Mouse (Mus musculus) limb, embryonic 12.5 days (tissue): ENCODE results near the gene Gm20696. TPM values are rescaled to one million over a fixed set of nuclear protein-coding genes. Genes with fewer than 3 reads are reported as not detected.

Source experiments
- ATAC-seq: fragments of 200-750 bp; cut with Nextera tagmentation; 2 replicates; pipeline ENCODE4 v1.8.0; 2017; ENCODE audit warnings: low read depth, moderate TSS enrichment; ENCODE audit not compliant: insufficient number of reproducible peaks, insufficient read depth, low FRiP score, low TSS enrichment
- H3K27ac ChIP-seq: fragments of 300-500 bp; sonication (generic); 2 replicates; pipeline ENCODE4 v1.5.1; 2016; ENCODE audit warnings: mild to moderate bottlenecking, moderate library complexity
- H3K27me3 ChIP-seq: fragments of 300-500 bp; sonication (generic); 2 replicates; pipeline ENCODE4 v1.6.1; 2016; ENCODE audit warnings: mild to moderate bottlenecking, moderate library complexity
- H3K36me3 ChIP-seq: fragments of 300-500 bp; sonication (generic); 2 replicates; pipeline ENCODE4 v1.6.1; 2016; ENCODE audit warnings: mild to moderate bottlenecking, moderate library complexity
- H3K4me1 ChIP-seq: fragments of 300-500 bp; sonication (generic); replicated peaks from 2 replicates; pipeline ENCODE4 v1.6.1; 2016
- H3K4me2 ChIP-seq: fragments of 300-500 bp; sonication (generic); 2 replicates; pipeline ENCODE4 v1.6.1; 2016; ENCODE audit warnings: mild to moderate bottlenecking, moderate library complexity
- H3K4me3 ChIP-seq: fragments of 300-500 bp; sonication (generic); replicated peaks from 2 replicates; pipeline ENCODE4 v1.5.1; 2016; ENCODE audit warnings: mild to moderate bottlenecking
- H3K9ac ChIP-seq: fragments of 300-500 bp; sonication (generic); replicated peaks from 2 replicates; pipeline ENCODE4 v1.6.1; 2016; ENCODE audit warnings: mild to moderate bottlenecking, moderate library complexity
- H3K9me3 ChIP-seq: fragments of 300-500 bp; sonication (generic); 2 replicates; pipeline ENCODE4 v1.6.1; 2016; ENCODE audit warnings: mild to moderate bottlenecking, moderate library complexity
- WGBS: fragments of 180-500 bp; shearing (Covaris S2); methylation state at CpG from one replicate; pipeline ENCODE4 v1.1.7; 2016; 5-methylcytosine and 5-hydroxymethylcytosine counted together
- polyA plus RNA-seq: library from polyadenylated mRNA; unstranded; fragments of >200 nt; fragmentation: Nextera tagmentation; extraction: Ambion mirVana; gene quantifications from 2 replicates; pipeline ENCODE4 v1.2.1, GENCODE M21; 2016

Gene Gm20696
- polyA plus RNA-seq, 1 experiment from 2014 or later: 7.6 TPM

DNA sequence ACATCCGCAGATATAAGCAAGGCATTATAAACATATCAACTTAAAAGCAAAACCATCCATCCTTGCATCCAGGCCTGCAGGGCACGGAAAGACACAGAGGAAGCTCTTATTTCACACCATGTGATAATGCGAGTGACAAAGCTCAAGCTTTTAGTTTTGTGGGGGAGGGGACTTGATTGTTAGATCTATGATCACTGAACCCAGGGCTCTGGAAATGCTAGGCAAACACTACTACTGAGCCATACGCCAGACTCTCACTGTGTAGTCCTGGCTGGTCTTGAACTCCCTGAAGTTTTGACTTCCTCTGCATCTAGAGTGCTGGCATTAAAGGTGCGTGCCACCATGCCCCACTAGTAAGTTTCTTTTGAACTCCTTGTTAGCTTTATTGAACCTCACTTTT lies 408.3 kb downstream of the Gm20696 start:
- no peaks in the 10 kb centered on the region for H3K27me3 ChIP-seq
- no peak overlapping the region for H3K9ac ChIP-seq
- H3K4me2 ChIP-seq: no peak overlapping the region
- no peak overlapping the region for H3K27ac ChIP-seq
- 81% methylated on average over 5 of the region's 5 CpGs for WGBS
- ATAC-seq: no peak
- no peaks in the 10 kb centered on the region for H3K36me3 ChIP-seq
- H3K4me1 ChIP-seq: peaks cover 22% of the 10 kb centered on the region
- H3K4me3 ChIP-seq: no peak overlapping the region
- no peaks in the 10 kb centered on the region for H3K9me3 ChIP-seq

DNA sequence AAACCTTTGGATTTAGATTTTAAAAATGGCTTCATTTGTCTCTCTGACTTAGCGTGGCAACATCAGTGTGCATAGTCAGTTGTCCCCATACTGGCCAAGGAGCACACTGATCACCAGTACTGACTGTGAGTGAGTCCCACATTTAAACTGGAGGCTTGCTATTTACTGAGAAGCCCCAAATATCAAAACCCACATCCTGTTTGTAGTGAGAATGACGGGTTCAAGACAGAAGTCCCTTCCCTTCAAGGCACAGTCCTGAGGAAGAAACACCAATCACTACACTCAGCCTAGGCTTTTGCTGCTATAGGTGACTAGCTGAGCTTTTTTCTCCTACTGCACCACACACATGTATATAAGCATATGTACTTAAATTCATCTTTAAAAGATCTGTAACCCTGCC lies 408.9 kb downstream of the Gm20696 start:
- Histone ChIP-seq H3K4me1 (peaks cover 16% of the 10 kb centered on the region), H3K4me3 (no peak overlapping the region), H3K27me3 (no peaks in the 10 kb centered on the region), H3K36me3 (no peaks in the 10 kb centered on the region), H3K4me2 (no peak overlapping the region), H3K9me3 (no peaks in the 10 kb centered on the region), H3K9ac (no peak overlapping the region), H3K27ac (no peak overlapping the region)
- ATAC-seq: no peak
- 88% methylated on average over 2 of the region's 2 CpGs for WGBS

DNA sequence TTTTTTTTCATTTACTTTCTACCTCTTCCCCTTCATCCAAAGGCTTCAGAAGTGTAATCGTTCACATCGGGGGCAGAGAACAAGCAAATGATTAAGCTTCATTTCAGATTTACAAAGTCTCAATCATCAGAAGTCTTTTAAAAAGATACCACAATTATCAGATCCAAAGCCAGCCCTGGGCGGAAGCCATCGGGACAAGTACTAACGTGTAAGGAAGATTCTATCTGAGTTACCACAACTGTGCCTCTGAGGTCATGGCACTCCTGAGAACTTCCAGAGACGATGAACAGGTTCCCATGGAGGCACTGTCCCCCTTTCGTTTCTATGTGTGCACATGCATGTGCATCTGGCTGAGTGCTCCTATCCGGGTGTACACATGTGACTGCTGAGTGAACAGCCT lies 413.3 kb downstream of the Gm20696 start:
- Histone ChIP-seq H3K27me3 (no peaks in the 10 kb centered on the region), H3K9me3 (no peaks in the 10 kb centered on the region), H3K9ac (no peak overlapping the region), H3K36me3 (no peaks in the 10 kb centered on the region), H3K4me3 (no peak overlapping the region), H3K27ac (no peak overlapping the region), H3K4me1 (no peaks in the 10 kb centered on the region), H3K4me2 (no peak overlapping the region)
- ATAC-seq: no peak
- 83% methylated on average over 8 of the region's 8 CpGs for WGBS

DNA sequence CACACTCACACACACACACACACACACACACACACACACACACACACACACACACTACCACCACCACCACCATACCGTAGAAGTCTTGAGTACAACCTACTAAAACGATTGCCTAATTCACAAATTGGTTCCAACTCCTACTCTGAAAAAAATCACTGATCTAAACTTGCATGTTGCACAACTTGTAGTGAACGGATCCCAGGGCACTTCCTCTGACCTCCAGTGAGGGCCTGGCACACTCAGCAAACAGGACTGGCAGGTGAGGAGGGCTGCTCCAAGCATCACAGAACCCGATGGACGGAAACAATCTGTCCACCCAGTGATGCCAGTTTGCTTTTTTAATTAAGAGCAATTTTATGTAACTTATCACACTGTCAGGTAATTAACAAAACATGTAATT lies 413.8 kb downstream of the Gm20696 start:
- Histone ChIP-seq H3K27ac (no peak overlapping the region), H3K27me3 (no peaks in the 10 kb centered on the region), H3K9me3 (no peaks in the 10 kb centered on the region), H3K36me3 (no peaks in the 10 kb centered on the region), H3K4me3 (no peak overlapping the region), H3K9ac (no peak overlapping the region), H3K4me1 (no peaks in the 10 kb centered on the region), H3K4me2 (no peak overlapping the region)
- WGBS: 74% methylated on average over 5 of the region's 5 CpGs
- ATAC-seq: no peak

DNA sequence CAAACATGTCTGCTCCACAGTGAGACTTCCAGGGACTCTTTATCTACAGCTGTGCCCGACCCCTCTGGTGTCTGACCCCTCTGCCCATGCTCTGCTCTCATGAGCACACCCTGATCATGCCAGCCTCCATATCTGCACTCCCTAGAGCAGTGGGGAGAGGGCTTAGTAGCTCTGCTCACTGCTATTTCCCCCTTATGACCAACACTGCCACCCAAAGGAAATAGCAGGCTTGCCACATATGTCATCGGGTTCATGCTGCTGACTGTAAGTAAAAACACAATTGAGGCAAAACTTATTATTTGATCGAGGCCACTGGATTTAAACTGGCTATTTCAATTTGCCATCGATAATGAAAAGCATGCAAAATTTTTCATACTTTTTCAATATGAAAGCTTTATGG lies 414.7 kb downstream of the Gm20696 start:
- no peak for ATAC-seq
- no peaks in the 10 kb centered on the region for H3K27me3 ChIP-seq
- 85% methylated on average over 4 of the region's 4 CpGs for WGBS
- no peak overlapping the region for H3K4me2 ChIP-seq
- no peaks in the 10 kb centered on the region for H3K36me3 ChIP-seq
- H3K4me1 ChIP-seq: no peaks in the 10 kb centered on the region
- H3K9me3 ChIP-seq: no peaks in the 10 kb centered on the region
- no peak overlapping the region for H3K27ac ChIP-seq
- H3K4me3 ChIP-seq: no peak overlapping the region
- no peak overlapping the region for H3K9ac ChIP-seq

DNA sequence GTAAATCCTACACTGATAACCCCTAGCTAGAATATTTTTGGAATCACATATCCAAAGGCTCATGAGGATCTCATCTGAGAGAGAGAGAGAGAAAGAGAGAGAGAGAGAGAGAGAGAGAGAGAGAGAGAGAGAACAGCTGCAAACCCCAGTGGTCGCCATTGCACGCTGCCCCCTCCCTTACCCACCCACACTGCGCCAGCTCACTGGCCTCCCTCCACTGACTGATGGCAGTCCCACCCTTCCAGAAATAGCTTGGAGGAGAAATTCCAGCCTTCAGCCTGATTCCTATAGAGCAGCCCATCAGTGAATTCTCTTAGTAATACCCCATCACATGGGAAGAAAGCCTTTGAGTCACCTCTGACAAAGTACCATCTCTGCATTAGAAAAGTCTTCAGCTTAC lies 415.4 kb downstream of the Gm20696 start:
- WGBS: 85% methylated on average over 3 of the region's 3 CpGs
- H3K36me3 ChIP-seq: no peaks in the 10 kb centered on the region
- ATAC-seq: no peak

DNA sequence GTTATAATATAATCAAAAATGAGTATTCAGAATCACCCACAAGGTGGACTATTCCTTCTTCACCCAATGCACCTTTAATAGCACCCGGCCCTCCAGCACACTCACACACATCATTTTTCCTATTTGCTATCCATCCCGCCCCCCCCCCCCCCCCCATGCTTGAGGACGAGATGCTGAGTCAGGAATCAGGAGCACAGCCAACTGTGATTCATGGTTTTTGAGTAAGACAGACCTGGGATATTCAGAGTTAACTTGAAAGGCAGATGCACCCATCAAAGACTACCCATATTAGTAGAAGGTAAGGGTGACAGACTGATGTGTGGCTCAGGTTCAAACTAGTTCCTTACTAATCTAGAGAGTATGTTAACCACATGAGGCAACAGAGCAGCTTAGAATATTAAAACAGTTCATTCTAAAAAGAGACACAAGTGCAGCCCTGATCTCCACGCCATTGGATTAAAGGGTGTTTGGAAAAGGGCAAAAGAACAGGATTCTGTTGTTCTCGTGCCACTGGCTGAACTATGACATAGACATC lies 417.0 kb downstream of the Gm20696 start:
- Histone ChIP-seq H3K36me3 (no peaks in the 10 kb centered on the region), H3K27me3 (no peaks in the 10 kb centered on the region), H3K4me1 (no peaks in the 10 kb centered on the region), H3K9me3 (no peaks in the 10 kb centered on the region), H3K4me2 (no peak overlapping the region), H3K27ac (no peak overlapping the region), H3K9ac (no peak overlapping the region), H3K4me3 (no peak overlapping the region)
- 81% methylated on average over 5 of the region's 5 CpGs for WGBS
- ATAC-seq: no peak

More for the DNA sequence above, 415.4 kb downstream of the Gm20696 start:
- no peak overlapping the region for H3K9ac ChIP-seq
- no peak overlapping the region for H3K27ac ChIP-seq
- no peaks in the 10 kb centered on the region for H3K27me3 ChIP-seq
- no peak overlapping the region for H3K4me3 ChIP-seq
- no peaks in the 10 kb centered on the region for H3K9me3 ChIP-seq
- no peak overlapping the region for H3K4me2 ChIP-seq
- H3K4me1 ChIP-seq: no peaks in the 10 kb centered on the region

DNA sequence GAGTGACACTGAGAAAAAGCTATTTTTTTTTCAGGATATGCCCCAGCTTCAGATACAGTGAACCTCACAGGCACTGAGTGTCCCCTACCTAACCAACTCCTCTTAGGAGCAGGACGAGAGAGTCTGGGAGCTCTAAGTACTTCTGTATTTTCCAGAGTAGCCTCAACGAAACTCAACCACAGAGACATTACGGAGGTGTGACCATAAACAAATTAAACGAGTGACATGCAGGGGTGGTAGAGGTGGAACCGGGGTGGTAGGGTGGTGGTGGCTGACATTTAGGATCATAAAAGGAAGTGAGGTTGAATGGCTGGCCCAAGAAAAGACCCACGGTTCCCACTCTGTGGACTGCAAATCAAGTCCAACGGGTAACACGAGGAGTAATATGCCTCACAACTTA lies 418.2 kb downstream of the Gm20696 start:
- no peaks in the 10 kb centered on the region for H3K9me3 ChIP-seq
- no peak for ATAC-seq
- H3K27me3 ChIP-seq: no peaks in the 10 kb centered on the region
- H3K4me3 ChIP-seq: no peak overlapping the region
- H3K36me3 ChIP-seq: no peaks in the 10 kb centered on the region
- no peak overlapping the region for H3K27ac ChIP-seq
- no peaks in the 10 kb centered on the region for H3K4me1 ChIP-seq
- 60% methylated on average over 8 of the region's 8 CpGs for WGBS
- H3K4me2 ChIP-seq: no peak overlapping the region
- no peak overlapping the region for H3K9ac ChIP-seq

DNA sequence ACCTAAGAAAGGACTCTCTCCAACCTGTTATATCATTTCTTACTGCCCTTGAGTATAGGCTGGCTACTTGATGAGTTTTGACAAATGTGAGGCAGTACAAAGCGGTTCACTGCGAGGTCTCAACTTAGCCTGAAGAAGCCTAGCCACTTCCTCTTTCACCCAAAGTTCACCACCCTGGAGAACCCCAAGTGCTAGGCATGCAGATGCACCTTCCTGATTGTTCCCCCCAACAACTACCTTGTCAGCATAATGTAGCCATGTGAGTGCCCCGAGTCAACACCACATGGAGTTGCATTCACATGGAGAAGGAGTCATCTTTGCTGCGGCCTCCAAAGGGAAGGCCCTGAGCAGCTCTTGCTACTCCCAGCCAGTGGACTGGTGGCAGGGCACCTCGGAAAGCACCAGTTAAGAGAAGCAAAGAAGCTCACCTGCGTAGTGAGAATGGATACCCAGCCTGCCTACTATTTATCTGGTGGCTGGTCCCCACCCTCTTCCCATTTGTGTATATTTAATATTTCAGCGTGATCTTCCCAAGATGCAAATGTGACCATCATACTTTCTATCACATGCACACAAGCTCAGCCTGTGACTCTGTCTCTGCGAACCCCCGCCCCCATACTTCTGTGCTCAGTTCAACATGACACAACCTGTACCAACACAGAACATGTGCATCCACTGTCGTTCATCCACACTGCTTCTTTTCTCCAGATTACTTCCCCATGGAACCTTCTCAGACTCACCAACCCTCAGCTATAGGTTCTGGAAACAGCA lies 424.8 kb downstream of the Gm20696 start:
- Histone ChIP-seq H3K4me1 (no peaks in the 10 kb centered on the region), H3K9me3 (no peaks in the 10 kb centered on the region), H3K9ac (no peak overlapping the region), H3K4me2 (no peak overlapping the region), H3K27me3 (peaks cover 5% of the 10 kb centered on the region), H3K27ac (no peak overlapping the region), H3K36me3 (no peaks in the 10 kb centered on the region), H3K4me3 (no peak overlapping the region)
- no peak for ATAC-seq
- WGBS: 92% methylated on average over 10 of the region's 10 CpGs

DNA sequence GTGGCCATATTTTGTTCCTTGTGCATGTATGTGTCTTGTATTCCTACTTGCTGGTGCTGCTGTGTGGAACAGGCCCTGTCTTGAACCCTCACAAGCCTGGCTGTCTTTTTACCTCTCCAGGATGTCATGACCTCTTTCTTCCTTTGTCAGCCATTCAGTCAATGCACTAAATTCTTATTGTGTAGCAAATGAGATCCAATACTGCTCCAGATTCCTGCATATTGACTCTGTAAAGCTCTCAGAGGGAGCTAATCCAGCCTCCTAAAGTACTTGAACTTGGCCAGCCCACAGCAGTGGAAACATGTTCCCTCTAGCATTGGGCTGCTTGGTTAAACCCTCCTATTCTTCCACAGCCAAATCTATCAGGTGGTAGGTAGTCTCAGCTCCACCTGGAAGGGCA lies 425.8 kb downstream of the Gm20696 start:
- no peak for ATAC-seq
- H3K27ac ChIP-seq: no peak overlapping the region
- H3K9me3 ChIP-seq: no peaks in the 10 kb centered on the region
- no peak overlapping the region for H3K9ac ChIP-seq
- no peak overlapping the region for H3K4me2 ChIP-seq
- peaks cover 10% of the 10 kb centered on the region for H3K27me3 ChIP-seq
- peaks cover under 1% of the 10 kb centered on the region; the same call in 1 of the 2 replicates for H3K4me1 ChIP-seq
- H3K36me3 ChIP-seq: no peaks in the 10 kb centered on the region
- no peak overlapping the region for H3K4me3 ChIP-seq

DNA sequence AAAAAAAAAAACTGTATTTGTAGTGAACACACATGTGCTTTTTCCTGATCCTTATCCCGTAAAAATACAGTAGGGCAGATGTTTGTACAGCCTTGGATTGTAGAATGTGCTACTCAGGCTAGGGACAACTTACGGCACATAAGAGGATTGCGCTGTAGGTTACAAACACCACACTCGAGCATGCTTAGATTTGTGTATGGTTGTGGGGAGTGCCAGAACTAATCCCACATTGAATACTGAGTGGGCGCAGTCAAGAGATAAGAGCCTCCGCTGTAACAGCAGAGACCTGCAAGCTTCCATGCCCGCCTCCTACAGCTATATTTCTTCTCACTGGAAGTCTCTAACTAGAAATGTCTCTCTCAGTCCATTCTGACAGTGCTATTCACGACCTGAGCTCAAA lies 431.0 kb downstream of the Gm20696 start:
- H3K4me2 ChIP-seq: no peak overlapping the region
- H3K27me3 ChIP-seq: peaks cover 15% of the 10 kb centered on the region
- H3K36me3 ChIP-seq: no peaks in the 10 kb centered on the region
- ATAC-seq: no peak
- H3K9me3 ChIP-seq: no peaks in the 10 kb centered on the region
- H3K4me3 ChIP-seq: no peak overlapping the region
- H3K9ac ChIP-seq: no peak overlapping the region
- 84% methylated on average over 8 of the region's 8 CpGs for WGBS
- no peak overlapping the region for H3K27ac ChIP-seq
- peaks cover 23% of the 10 kb centered on the region for H3K4me1 ChIP-seq

DNA sequence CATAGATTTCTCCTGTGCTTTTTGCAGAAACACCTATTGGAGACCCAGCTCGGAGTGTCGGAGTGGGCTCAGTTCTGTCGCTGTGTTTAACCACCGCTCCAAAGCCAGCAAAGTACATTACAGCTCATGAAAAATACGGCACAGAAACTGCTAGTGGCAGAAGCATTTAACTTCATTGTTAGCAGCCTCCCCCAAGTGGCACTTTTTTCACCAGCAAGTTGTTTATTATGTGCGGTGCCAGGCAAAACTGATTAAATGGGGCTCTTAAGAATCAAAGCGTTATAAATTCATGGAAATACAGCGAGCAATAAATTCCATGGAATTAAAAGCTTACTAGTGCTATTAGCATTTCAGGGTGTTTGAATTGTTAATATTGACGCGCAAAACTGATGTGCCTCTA lies 433.2 kb downstream of the Gm20696 start:
- H3K9ac ChIP-seq: no peak overlapping the region
- peaks cover 23% of the 10 kb centered on the region for H3K4me1 ChIP-seq
- H3K27ac ChIP-seq: no peak overlapping the region
- no peak overlapping the region for H3K4me3 ChIP-seq
- H3K4me2 ChIP-seq: no peak overlapping the region
- H3K27me3 ChIP-seq: peaks cover 15% of the 10 kb centered on the region
- no peaks in the 10 kb centered on the region for H3K36me3 ChIP-seq
- ATAC-seq: no peak
- WGBS: 35% methylated on average over 10 of the region's 10 CpGs
- H3K9me3 ChIP-seq: no peaks in the 10 kb centered on the region
